Mouse (Mus musculus) hindbrain, embryonic 16.5 days (tissue): ENCODE data around the gene Fam149b. TPM values are rescaled to one million over a fixed set of nuclear protein-coding genes. Genes with fewer than 3 reads are reported as not detected.

Experiments used
- ATAC-seq: fragments of 200-750 bp; cut with Nextera tagmentation; 2 replicates; pipeline ENCODE4 v1.8.0; 2017; ENCODE audit warnings: moderate TSS enrichment, moderate library complexity
- H3K27ac ChIP-seq: fragments of 300-500 bp; sonication (generic); 2 replicates; pipeline ENCODE4 v1.5.1; 2014; ENCODE audit warnings: low read depth, mild to moderate bottlenecking, control low read depth, low read length, moderate library complexity
- H3K27me3 ChIP-seq: fragments of 300-500 bp; sonication (generic); replicated peaks from 2 replicates; pipeline ENCODE4 v1.6.1; 2014; ENCODE audit warnings: low read length; ENCODE audit not compliant: control insufficient read depth, insufficient read depth
- H3K36me3 ChIP-seq: fragments of 300-500 bp; sonication (generic); 2 replicates; pipeline ENCODE4 v1.6.1; 2014; ENCODE audit warnings: mild to moderate bottlenecking, low read length, moderate library complexity, mixed read lengths; ENCODE audit not compliant: control insufficient read depth, insufficient read depth
- H3K4me1 ChIP-seq: fragments of 300-500 bp; sonication (generic); 2 replicates; pipeline ENCODE4 v1.6.1; 2014; ENCODE audit warnings: low read depth, low read length; ENCODE audit not compliant: control insufficient read depth, insufficient read depth
- H3K4me2 ChIP-seq: fragments of 300-500 bp; sonication (generic); 2 replicates; pipeline ENCODE4 v1.6.1; 2014; ENCODE audit warnings: mild to moderate bottlenecking, low read length, control low read depth, moderate library complexity
- H3K4me3 ChIP-seq: fragments of 300-500 bp; sonication (generic); 2 replicates; pipeline ENCODE4 v1.5.1; 2014; ENCODE audit warnings: mild to moderate bottlenecking, low read length, control low read depth, moderate library complexity
- H3K9ac ChIP-seq: fragments of 300-500 bp; sonication (generic); 2 replicates; pipeline ENCODE4 v1.6.1; 2014; ENCODE audit warnings: low read depth, mild to moderate bottlenecking, control low read depth, low read length, moderate library complexity
- H3K9me3 ChIP-seq: fragments of 300-500 bp; sonication (generic); 2 replicates; pipeline ENCODE4 v1.6.1; 2014; ENCODE audit warnings: mild to moderate bottlenecking, low read length, moderate library complexity; ENCODE audit not compliant: control insufficient read depth
- WGBS: fragments of 180-500 bp; shearing (Covaris S2); extraction: QIAGEN DNeasy Blood & Tissue Kit; methylation state at CpG from one replicate; pipeline ENCODE4 v1.1.7; 2014; 5-methylcytosine and 5-hydroxymethylcytosine counted together
- polyA plus RNA-seq: library from polyadenylated mRNA; unstranded; fragments of >200 nt; fragmentation: Nextera tagmentation; extraction: Ambion mirVana; gene quantifications from 2 replicates; pipeline ENCODE4 v1.2.1, GENCODE M21; 2015

Fam149b gene
- polyA plus RNA-seq, 1 experiment from 2014 or later, result 40.1 TPM

GRCm38 (mm10) chr14:20400071-20400470 is 52.1 kb downstream of the Fam149b start:
- H3K9ac ChIP-seq, result no peak overlapping the region
- no peak for ATAC-seq
- 65% methylated on average over 1 of the region's 1 CpGs for WGBS

GRCm38 (mm10) chr14:20422257-20422656 is 74.3 kb downstream of the Fam149b start:
- H3K9ac ChIP-seq, result no peak overlapping the region
- H3K9me3 ChIP-seq, result no peaks in the 10 kb centered on the region
- no peaks in the 10 kb centered on the region for H3K27me3 ChIP-seq
- H3K4me1 ChIP-seq, result no peaks in the 10 kb centered on the region
- no peak for ATAC-seq
- WGBS, result 72% methylated on average over 7 of the region's 7 CpGs
- H3K27ac ChIP-seq, result no peak overlapping the region
- H3K4me2 ChIP-seq, result no peak overlapping the region
- no peak overlapping the region for H3K4me3 ChIP-seq
- no peaks in the 10 kb centered on the region for H3K36me3 ChIP-seq

More at GRCm38 (mm10) chr14:20400071-20400470, 52.1 kb downstream of the Fam149b start:
- Histone ChIP-seq H3K36me3 (no peaks in the 10 kb centered on the region), H3K4me1 (no peaks in the 10 kb centered on the region), H3K4me2 (no peak overlapping the region), H3K9me3 (no peaks in the 10 kb centered on the region), H3K4me3 (no peak overlapping the region), H3K27me3 (no peaks in the 10 kb centered on the region), H3K27ac (no peak overlapping the region)

- no peaks in the 10 kb centered on the region for H3K4me1 ChIP-seq
- H3K27ac ChIP-seq, result no peak overlapping the region
- 91% methylated on average over 6 of the region's 6 CpGs for WGBS
- H3K4me3 ChIP-seq, result no peak overlapping the region
- H3K27me3 ChIP-seq, result no peaks in the 10 kb centered on the region
- H3K4me2 ChIP-seq, result no peak overlapping the region
- H3K36me3 ChIP-seq, result no peaks in the 10 kb centered on the region
- no peak for ATAC-seq
- H3K9me3 ChIP-seq, result no peaks in the 10 kb centered on the region
- no peak overlapping the region for H3K9ac ChIP-seq
These were observed 75.1 kb downstream of the Fam149b start for GRCm38 (mm10) chr14:20423046-20423445.

DNA sequence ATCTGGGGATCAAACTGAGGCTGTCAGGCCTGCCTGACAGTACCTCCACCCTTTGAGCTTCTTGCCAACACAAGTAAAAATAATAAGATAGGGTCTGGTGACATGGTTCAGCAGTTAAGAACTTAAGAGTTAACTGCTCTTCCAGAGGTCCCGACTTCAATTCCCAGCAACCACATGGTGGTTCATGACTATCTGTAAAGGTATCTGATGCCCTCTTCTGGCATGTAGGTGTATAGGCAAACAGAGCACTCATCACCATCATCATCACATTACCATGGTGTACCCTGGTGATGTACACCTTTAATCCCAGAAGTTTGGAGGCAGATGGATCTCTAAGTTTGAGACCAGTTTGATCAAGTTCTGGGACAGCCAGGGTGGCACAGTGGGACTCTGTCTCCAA is 80.6 kb downstream of the Fam149b start:
- ATAC-seq, result no peak
- H3K27ac ChIP-seq, result no peak overlapping the region
- H3K4me2 ChIP-seq, result no peak overlapping the region
- no peak overlapping the region for H3K9ac ChIP-seq
- H3K36me3 ChIP-seq, result no peaks in the 10 kb centered on the region
- 20% methylated on average over 1 of the region's 1 CpGs for whole genome bisulfite sequencing
- H3K9me3 ChIP-seq, result no peaks in the 10 kb centered on the region
- H3K27me3 ChIP-seq, result no peaks in the 10 kb centered on the region
- no peaks in the 10 kb centered on the region for H3K4me1 ChIP-seq
- H3K4me3 ChIP-seq, result no peak overlapping the region

- ATAC-seq, result no peak
- WGBS, result 55% methylated on average over 1 of the region's 1 CpGs
- no peak overlapping the region for H3K27ac ChIP-seq
These were observed 81.9 kb downstream of the Fam149b start for GRCm38 (mm10) chr14:20429833-20430232.

GRCm38 (mm10) chr14:20431726-20432125 is 83.8 kb downstream of the Fam149b start:
- no peak for ATAC-seq
- H3K4me2 ChIP-seq, result no peak overlapping the region
- no peaks in the 10 kb centered on the region for H3K27me3 ChIP-seq
- no peak overlapping the region for H3K27ac ChIP-seq
- H3K9ac ChIP-seq, result no peak overlapping the region
- no peak overlapping the region for H3K4me3 ChIP-seq
- no peaks in the 10 kb centered on the region for H3K4me1 ChIP-seq
- no peaks in the 10 kb centered on the region for H3K9me3 ChIP-seq
- H3K36me3 ChIP-seq, result no peaks in the 10 kb centered on the region
- WGBS, result 86% methylated on average over 6 of the region's 6 CpGs

More at GRCm38 (mm10) chr14:20429833-20430232, 81.9 kb downstream of the Fam149b start:
- Histone ChIP-seq H3K4me1 (no peaks in the 10 kb centered on the region), H3K36me3 (no peaks in the 10 kb centered on the region), H3K27me3 (no peaks in the 10 kb centered on the region), H3K9ac (no peak overlapping the region), H3K9me3 (no peaks in the 10 kb centered on the region), H3K4me2 (no peak overlapping the region), H3K4me3 (no peak overlapping the region)

- Histone ChIP-seq H3K27ac (no peak overlapping the region), H3K4me1 (no peaks in the 10 kb centered on the region), H3K4me2 (no peak overlapping the region), H3K9me3 (no peaks in the 10 kb centered on the region), H3K36me3 (no peaks in the 10 kb centered on the region), H3K9ac (no peak overlapping the region), H3K27me3 (no peaks in the 10 kb centered on the region), H3K4me3 (no peak overlapping the region)
- 93% methylated on average over 4 of the region's 4 CpGs for WGBS
- no peak for ATAC-seq
These were observed 84.5 kb downstream of the Fam149b start for GRCm38 (mm10) chr14:20432420-20432819.

Other genes starting within 250 kb of the Fam149b start
- 12.1 and 12.6 TPM in 2 replicates for gene Saysd1, start 209.6 kb upstream of the Fam149b start, polyA plus RNA-seq
- 1.4 and 1.7 TPM in 2 replicates for gene Kcnk5, start 166.4 kb upstream of the Fam149b start, polyA plus RNA-seq
- 0.09 TPM in 1 of 2 replicates, not detected in the other for gene Kcnk16, start 79.0 kb upstream of the Fam149b start, polyA plus RNA-seq
- gene Nudt13, start 53.5 kb upstream of the Fam149b start, polyA plus RNA-seq, result 15.8 and 16.4 TPM in 2 replicates
- gene Ecd, start within 50 bp of the Fam149b start, polyA plus RNA-seq, result 46.5 and 52.5 TPM in 2 replicates
- 129 and 131 TPM in 2 replicates for gene Dnajc9, start 40.7 kb downstream of the Fam149b start, polyA plus RNA-seq
- gene Mrps16, start 45.5 kb downstream of the Fam149b start, polyA plus RNA-seq, result 64.7 and 68.0 TPM in 2 replicates
- gene Cfap70, start 104.1 kb downstream of the Fam149b start, polyA plus RNA-seq, result 1.2 and 1.9 TPM in 2 replicates
- 20.6 and 20.8 TPM in 2 replicates for gene Anxa7, start 132.0 kb downstream of the Fam149b start, polyA plus RNA-seq
- 0.30 and 0.41 TPM in 2 replicates for gene Mss51, start 148.7 kb downstream of the Fam149b start, polyA plus RNA-seq
- gene Ppp3cb, start 198.4 kb downstream of the Fam149b start, polyA plus RNA-seq, result 67.1 and 87.0 TPM in 2 replicates